Mouse (Mus musculus) limb, embryonic 11.5 days (tissue): ENCODE results near the gene Ctcfl. TPM values are rescaled to one million over a fixed set of nuclear protein-coding genes. Genes with fewer than 3 reads are reported as not detected.
"Not testable (repeated sequence)": the region's sequence is repeated elsewhere in the genome, so short reads cannot be mapped to it uniquely, and the experiment has no call there.

ENCODE experiments used
- ATAC-seq: fragments of 200-750 bp; cut with Nextera tagmentation; 2 replicates; pipeline ENCODE4 v1.8.0; 2017; ENCODE audit warnings: low read depth; ENCODE audit not compliant: insufficient number of reproducible peaks, low FRiP score, low TSS enrichment
- DNase-seq: peaks from one replicate; pipeline ENCODE4 v3.0.0-alpha.2; 2015; ENCODE audit warnings: low spot score
- H3K27ac ChIP-seq: fragments of 300-500 bp; sonication (generic); replicated peaks from 2 replicates; pipeline ENCODE4 v1.5.1; 2014; ENCODE audit warnings: low read depth, mild to moderate bottlenecking, low read length
- H3K27me3 ChIP-seq: fragments of 300-500 bp; sonication (generic); 2 replicates; pipeline ENCODE4 v1.6.1; 2014; ENCODE audit warnings: mild to moderate bottlenecking, low read length, mixed read lengths; ENCODE audit not compliant: control insufficient read depth, insufficient read depth
- H3K36me3 ChIP-seq: fragments of 300-500 bp; sonication (generic); 2 replicates; pipeline ENCODE4 v1.6.1; 2014; ENCODE audit warnings: mild to moderate bottlenecking, low read length, moderate library complexity, mixed read lengths; ENCODE audit not compliant: control insufficient read depth, insufficient read depth
- H3K4me1 ChIP-seq: fragments of 300-500 bp; sonication (generic); 2 replicates; pipeline ENCODE4 v1.6.1; 2014; ENCODE audit warnings: low read length, mixed read lengths; ENCODE audit not compliant: control insufficient read depth, insufficient read depth
- H3K4me2 ChIP-seq: fragments of 300-500 bp; sonication (generic); 2 replicates; pipeline ENCODE4 v1.6.1; 2014; ENCODE audit warnings: low read depth, mild to moderate bottlenecking, moderate library complexity; ENCODE audit not compliant: severe bottlenecking
- H3K4me3 ChIP-seq: fragments of 300-500 bp; sonication (generic); 2 replicates; pipeline ENCODE4 v1.5.1; 2014; ENCODE audit warnings: low read depth, low read length
- H3K9ac ChIP-seq: fragments of 300-500 bp; sonication (generic); 2 replicates; pipeline ENCODE4 v1.6.1; 2014; ENCODE audit warnings: mild to moderate bottlenecking, low read length
- H3K9me3 ChIP-seq: fragments of 300-500 bp; sonication (generic); 2 replicates; pipeline ENCODE4 v1.6.1; 2016; ENCODE audit warnings: low read length; ENCODE audit not compliant: control insufficient read depth
- WGBS: fragments of 180-500 bp; shearing (Covaris S2); extraction: QIAGEN DNeasy Blood & Tissue Kit; methylation state at CpG from one replicate; pipeline ENCODE4 v1.1.7; 2014; 5-methylcytosine and 5-hydroxymethylcytosine counted together
- polyA plus RNA-seq: library from polyadenylated mRNA; unstranded; fragments of >200 nt; fragmentation: Nextera tagmentation; extraction: Ambion mirVana; gene quantifications from 2 replicates; pipeline ENCODE4 v1.2.1, GENCODE M21; 2014

The Ctcfl gene
- polyA plus RNA-seq, 1 experiment from 2014 or later, result 0.11 TPM

DNA sequence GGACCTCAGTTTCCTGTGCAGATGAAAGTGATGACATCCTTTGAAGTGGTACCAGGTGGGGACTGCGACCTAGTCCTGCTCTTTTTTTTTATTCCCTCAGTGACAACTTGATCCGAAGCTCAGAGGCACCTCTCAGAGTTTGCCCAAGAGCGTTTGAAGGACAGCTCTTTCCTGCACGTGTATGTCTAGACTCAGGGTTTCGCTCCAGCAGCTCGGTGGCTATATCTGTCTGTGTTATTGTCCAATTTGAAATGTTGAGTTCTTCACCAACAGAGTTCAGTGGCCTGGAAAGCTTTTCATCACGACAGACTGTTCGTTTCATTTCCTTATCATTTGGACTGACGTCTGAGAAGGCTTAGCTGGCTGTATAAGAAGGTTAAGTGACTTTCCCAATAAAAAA is 15.4 kb upstream of the Ctcfl start:
- WGBS, result 70% methylated on average over 9 of the region's 9 CpGs
- no peak for ATAC-seq

DNA sequence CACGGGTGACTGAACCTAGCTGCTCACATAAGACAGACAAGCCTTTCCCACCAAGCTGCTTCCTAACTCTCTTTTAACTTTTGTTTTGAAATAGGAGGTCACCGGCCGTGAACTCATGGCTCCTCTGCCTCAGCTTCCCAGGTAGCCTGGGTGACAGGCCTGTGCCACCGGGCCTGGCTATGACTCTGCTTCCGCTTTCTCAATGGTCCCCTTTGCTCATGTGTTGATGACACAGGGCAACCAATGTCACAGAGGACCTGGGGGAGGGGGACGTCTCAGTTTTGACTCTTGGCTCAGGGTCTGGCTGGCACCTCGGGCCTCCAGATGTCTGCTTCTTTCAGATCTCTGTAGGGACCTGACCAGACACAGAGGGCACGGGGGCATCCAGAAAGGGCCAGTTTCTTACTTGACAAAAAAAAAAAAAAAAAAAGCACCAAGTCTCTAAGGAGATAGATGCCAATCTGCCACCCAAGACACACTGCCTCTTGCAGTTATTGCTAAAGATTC is 13.5 kb upstream of the Ctcfl start:
- Histone ChIP-seq H3K9ac (no peak overlapping the region), H3K4me2 (no peak overlapping the region), H3K4me3 (no peak overlapping the region), H3K36me3 (no peaks in the 10 kb centered on the region), H3K4me1 (no peaks in the 10 kb centered on the region), H3K27me3 (no peaks in the 10 kb centered on the region), H3K9me3 (no peaks in the 10 kb centered on the region), H3K27ac (no peak overlapping the region)
- ATAC-seq (no peak), DNase-seq (no peak)
- WGBS, result 82% methylated on average over 8 of the region's 8 CpGs

More for the DNA sequence above, 15.4 kb upstream of the Ctcfl start:
- Histone ChIP-seq H3K27me3 (no peaks in the 10 kb centered on the region), H3K4me1 (no peaks in the 10 kb centered on the region), H3K4me2 (no peak overlapping the region), H3K27ac (no peak overlapping the region), H3K4me3 (no peak overlapping the region), H3K9ac (no peak overlapping the region), H3K36me3 (no peaks in the 10 kb centered on the region), H3K9me3 (no peaks in the 10 kb centered on the region)
- no peak for DNase-seq

DNA sequence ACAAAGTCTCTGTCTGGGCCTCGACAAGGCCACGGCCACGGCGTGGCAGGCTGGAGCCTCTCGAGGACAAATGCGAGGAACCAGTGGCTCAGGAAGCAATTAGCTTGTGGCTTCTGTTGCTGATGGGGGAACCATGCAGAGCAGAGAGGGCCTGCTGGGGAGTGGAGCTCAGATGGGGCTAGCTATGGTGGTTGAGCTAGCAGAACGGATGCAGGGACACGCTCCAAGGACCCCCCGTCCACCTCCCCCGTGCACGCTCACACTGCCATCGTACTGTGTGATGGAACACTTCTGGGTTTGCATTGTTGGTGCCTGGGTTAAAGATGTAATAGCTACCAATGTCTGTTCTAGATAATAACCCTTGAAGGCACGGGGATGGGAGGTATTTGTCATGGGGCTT is 12.9 kb upstream of the Ctcfl start:
- no peak overlapping the region for H3K9ac ChIP-seq
- no peaks in the 10 kb centered on the region for H3K27me3 ChIP-seq
- no peak for DNase-seq
- H3K4me2 ChIP-seq, result no peak overlapping the region
- no peaks in the 10 kb centered on the region for H3K36me3 ChIP-seq
- no peak overlapping the region for H3K4me3 ChIP-seq
- no peaks in the 10 kb centered on the region for H3K4me1 ChIP-seq
- H3K9me3 ChIP-seq, result no peaks in the 10 kb centered on the region
- H3K27ac ChIP-seq, result no peak overlapping the region
- ATAC-seq, result no peak
- 92% methylated on average over 13 of the region's 13 CpGs for WGBS

DNA sequence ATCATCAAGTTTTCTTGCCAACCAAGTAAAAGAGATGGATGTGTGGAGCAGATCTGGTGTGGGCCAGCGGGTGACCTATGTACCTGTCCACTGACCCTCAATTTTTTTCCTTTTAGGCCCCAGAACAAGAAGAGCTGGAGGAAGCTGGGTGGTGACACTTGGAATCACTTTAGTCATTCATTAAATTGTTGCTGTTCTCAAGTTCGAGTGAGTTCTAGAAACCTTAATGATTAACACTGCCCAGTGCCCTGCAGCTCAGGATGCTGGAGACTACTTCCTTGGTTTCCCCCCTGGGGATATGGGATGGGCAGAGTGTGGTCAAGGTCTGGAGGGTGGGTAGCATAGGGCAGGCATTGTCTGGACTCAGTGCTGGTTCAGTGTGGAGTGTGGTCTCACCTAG is 9.8 kb upstream of the Ctcfl start:
- whole genome bisulfite sequencing, result 66% methylated on average over 2 of the region's 2 CpGs
- Histone ChIP-seq H3K4me3 (no peak overlapping the region), H3K36me3 (no peaks in the 10 kb centered on the region), H3K4me2 (no peak overlapping the region), H3K27me3 (no peaks in the 10 kb centered on the region), H3K27ac (no peak overlapping the region), H3K4me1 (no peaks in the 10 kb centered on the region), H3K9ac (no peak overlapping the region), H3K9me3 (no peaks in the 10 kb centered on the region)
- DNase-seq (no peak), ATAC-seq (no peak)

DNA sequence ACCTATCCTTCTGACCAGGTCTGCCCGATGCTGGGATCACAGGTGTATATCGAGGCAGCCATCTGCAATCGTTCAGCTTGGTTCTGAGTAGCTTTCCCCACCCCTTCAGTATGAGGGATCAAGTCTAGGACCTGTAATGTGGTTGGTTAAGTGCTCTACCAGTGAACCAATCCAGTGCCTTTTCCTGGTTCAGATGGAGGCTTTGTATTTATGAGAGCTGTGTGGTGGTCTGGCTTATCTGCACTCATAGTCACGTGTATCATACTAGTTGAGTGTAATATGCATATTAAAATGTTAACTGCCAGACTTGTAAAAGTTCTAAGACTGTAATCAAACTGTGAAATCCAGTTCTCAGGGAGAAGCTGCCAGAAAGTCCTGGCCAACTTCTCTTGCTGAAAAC is 7.1 kb upstream of the Ctcfl start:
- 91% methylated on average over 4 of the region's 4 CpGs for WGBS
- H3K27me3 ChIP-seq, result no peaks in the 10 kb centered on the region
- no peaks in the 10 kb centered on the region for H3K36me3 ChIP-seq
- H3K4me2 ChIP-seq, result no peak overlapping the region
- H3K4me1 ChIP-seq, result no peaks in the 10 kb centered on the region
- no peak for DNase-seq
- no peaks in the 10 kb centered on the region for H3K9me3 ChIP-seq
- ATAC-seq, result no peak
- H3K9ac ChIP-seq, result no peak overlapping the region
- H3K27ac ChIP-seq, result no peak overlapping the region
- H3K4me3 ChIP-seq, result no peak overlapping the region

DNA sequence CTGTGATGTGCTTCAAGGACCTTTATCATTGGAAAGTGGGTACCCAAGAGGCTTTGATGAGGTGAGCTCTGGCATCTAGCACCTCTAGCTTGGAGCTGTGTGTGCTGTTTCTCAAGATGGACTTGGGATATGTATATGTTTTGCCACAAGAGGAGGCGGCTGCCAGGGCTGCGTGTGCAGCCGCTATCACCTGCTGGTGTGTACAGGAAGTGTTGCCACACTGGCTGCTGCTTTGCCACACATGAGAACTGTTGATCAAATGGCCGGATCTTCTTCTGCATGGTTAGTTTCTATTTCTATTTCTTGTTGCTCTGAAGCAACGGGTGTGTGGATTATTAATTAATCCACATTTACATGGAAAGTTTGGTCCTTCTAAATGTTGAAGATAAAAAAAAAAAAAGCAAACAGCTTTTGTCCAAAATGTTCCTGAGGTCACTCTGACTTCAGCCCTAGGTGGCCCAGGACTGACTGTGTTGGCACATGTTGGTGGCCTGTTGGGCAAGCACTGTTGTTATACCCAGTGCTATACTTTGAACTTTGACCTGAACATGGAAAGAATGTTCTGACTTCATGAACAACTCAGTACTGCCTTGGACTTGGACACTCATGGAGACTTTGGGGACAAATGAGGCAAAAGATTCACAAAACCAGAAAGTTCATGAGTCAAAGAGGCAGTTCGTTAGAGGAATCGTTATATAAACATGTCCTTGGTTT is 4.9 kb upstream of the Ctcfl start:
- Histone ChIP-seq H3K4me2 (no peak overlapping the region), H3K9me3 (no peaks in the 10 kb centered on the region), H3K36me3 (no peaks in the 10 kb centered on the region), H3K27ac (no peak overlapping the region), H3K9ac (no peak overlapping the region), H3K4me1 (no peaks in the 10 kb centered on the region), H3K27me3 (no peaks in the 10 kb centered on the region), H3K4me3 (no peak overlapping the region)
- no peak for DNase-seq
- WGBS, result 91% methylated on average over 7 of the region's 7 CpGs
- ATAC-seq, result no peak

DNA sequence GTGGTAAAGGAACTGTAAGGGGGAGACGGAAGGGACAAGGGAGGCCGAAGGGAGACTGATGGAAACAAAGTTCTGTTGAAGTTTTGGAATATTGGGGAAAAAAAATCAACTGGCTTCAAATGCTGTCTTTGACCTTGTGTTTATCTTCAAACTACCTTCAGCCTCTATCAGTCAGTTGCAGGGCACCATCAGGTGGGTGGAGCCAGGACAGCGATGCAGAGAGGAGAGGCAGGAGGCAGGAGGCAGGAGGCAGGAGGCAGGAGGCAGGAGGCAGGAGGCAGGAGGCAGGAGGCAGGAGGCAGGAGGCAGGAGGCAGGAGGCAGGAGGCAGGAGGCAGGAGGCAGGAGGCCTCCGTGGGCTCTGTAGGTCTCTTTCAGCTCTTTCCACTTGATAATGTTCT is 792 bp upstream of the Ctcfl start:
- ATAC-seq, H3K9me3 ChIP-seq, H3K9ac ChIP-seq, H3K4me2 ChIP-seq, H3K36me3 ChIP-seq, H3K27ac ChIP-seq, H3K27me3 ChIP-seq, H3K4me1 ChIP-seq, DNase-seq, H3K4me3 ChIP-seq: not testable (repeated sequence)
- WGBS, result 68% methylated on average over 4 of the region's 4 CpGs

DNA sequence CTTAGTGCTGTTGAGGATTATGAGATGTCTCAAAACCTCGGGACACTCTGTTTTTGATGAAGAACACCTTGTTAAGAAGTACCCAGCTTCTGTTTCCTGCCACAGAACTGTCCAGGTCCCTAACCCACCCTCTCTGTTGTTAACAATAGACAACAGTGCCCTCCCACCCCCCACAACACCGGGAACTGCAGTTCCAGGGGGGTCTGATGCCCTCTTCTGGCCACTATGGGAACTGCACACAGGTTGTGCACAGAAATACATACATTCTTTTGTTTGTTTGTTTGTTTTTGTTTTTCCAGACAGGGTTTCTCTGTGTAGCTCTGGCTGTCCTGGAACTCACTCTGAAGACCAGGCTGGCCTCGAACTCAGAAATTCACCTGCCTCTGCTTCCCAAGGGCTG is 5.5 kb downstream of the Ctcfl start:
- H3K36me3 ChIP-seq, ATAC-seq, H3K27ac ChIP-seq, DNase-seq, H3K9me3 ChIP-seq, H3K9ac ChIP-seq, H3K4me1 ChIP-seq, H3K4me2 ChIP-seq, H3K4me3 ChIP-seq, H3K27me3 ChIP-seq: not testable (repeated sequence)
- WGBS, result 59% methylated on average over 3 of the region's 3 CpGs

DNA sequence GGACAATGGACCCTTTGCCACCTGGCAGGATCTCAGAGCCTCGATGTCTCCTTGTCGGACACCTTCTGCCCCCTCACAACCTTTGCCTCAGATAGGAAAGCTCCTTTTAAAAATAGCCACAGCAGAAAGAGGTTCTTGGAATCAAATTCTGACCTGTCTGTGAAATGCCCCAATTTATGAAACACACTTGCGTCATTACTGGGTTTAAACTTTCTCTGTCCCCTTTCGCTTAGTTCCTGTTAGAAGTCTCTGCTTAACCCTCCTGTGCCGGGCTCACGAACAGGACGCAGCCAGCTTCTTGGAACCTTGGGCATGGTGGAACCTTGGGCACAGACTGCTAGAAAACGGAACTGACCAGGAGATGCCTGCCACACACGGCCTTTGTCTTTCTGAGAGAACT is 8.8 kb downstream of the Ctcfl start:
- Histone ChIP-seq H3K36me3 (no peaks in the 10 kb centered on the region), H3K27me3 (no peaks in the 10 kb centered on the region), H3K9me3 (no peaks in the 10 kb centered on the region), H3K4me2 (no peak overlapping the region), H3K4me3 (no peak overlapping the region), H3K27ac (no peak overlapping the region), H3K9ac (no peak overlapping the region), H3K4me1 (no peaks in the 10 kb centered on the region)
- 93% methylated on average over 9 of the region's 9 CpGs for WGBS
- no peak for DNase-seq
- no peak for ATAC-seq
